Mouse (Mus musculus) embryonic fibroblast, embryonic 13.5 days (primary cell): ENCODE measurements around the gene Alcam. TPM values are rescaled to one million over a fixed set of nuclear protein-coding genes. Genes with fewer than 3 reads are reported as not detected.

Source experiments
- H3K27ac ChIP-seq: 2 replicates; pipeline ENCODE4 v1.5.1; 2012; ENCODE audit warnings: low read length, control low read depth, inconsistent platforms; ENCODE audit not compliant: insufficient read depth
- H3K4me1 ChIP-seq: 2 replicates; pipeline ENCODE4 v1.6.1; 2011; ENCODE audit warnings: low read length; ENCODE audit not compliant: control insufficient read depth, insufficient read depth
- H3K4me3 ChIP-seq: 2 replicates; pipeline ENCODE4 v1.5.1; 2011; ENCODE audit warnings: mild to moderate bottlenecking, control low read depth, low read length; ENCODE audit not compliant: insufficient read depth
- CTCF ChIP-seq: IDR thresholded peaks from 2 replicates; pipeline ENCODE4 v1.5.1; 2011; ENCODE audit warnings: mild to moderate bottlenecking, control low read depth, low read length, moderate library complexity, borderline replicate concordance; ENCODE audit not compliant: insufficient read depth
- POLR2A ChIP-seq: IDR thresholded peaks from 2 replicates; pipeline ENCODE4 v1.6.1; 2011; ENCODE audit warnings: low read depth, mild to moderate bottlenecking, control low read depth, low read length, moderate library complexity
- polyA plus RNA-seq: library from polyadenylated mRNA; stranded (reverse); fragments of >200 nt; gene quantifications from 2 replicates; pipeline ENCODE4 v1.2.4, GENCODE M21; 2011; ENCODE audit warnings: low read depth; ENCODE audit not compliant: missing spikeins, insufficient read length

Alcam gene
- polyA plus RNA-seq, 1 experiment, result 76.1 TPM

DNA sequence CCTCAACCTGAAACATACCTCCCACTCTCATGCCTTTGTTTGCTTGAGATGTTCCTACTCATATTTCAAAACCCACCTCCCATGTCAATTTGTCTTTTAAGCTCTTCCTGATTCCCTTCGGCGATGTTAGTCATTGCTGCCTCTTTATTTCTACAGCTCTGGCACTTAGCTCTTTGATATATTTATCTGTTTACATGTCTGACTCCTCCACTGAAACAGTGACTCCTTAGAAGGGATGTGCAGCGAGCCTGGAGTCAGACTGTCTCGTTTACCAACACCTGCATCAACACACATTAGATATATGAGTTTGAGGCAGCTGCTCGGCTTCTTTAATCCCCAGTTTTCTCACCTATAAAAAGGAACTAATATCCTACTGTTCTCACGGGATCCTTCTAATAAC lies 12.9 kb upstream of the Alcam start:
- Histone ChIP-seq H3K4me3 (no peak overlapping the region), H3K27ac (no peak overlapping the region), H3K4me1 (no peaks in the 10 kb centered on the region; the same call in 1 of the 2 replicates)
- no peak for TF ChIP-seq POLR2A
- no peak for TF ChIP-seq CTCF

DNA sequence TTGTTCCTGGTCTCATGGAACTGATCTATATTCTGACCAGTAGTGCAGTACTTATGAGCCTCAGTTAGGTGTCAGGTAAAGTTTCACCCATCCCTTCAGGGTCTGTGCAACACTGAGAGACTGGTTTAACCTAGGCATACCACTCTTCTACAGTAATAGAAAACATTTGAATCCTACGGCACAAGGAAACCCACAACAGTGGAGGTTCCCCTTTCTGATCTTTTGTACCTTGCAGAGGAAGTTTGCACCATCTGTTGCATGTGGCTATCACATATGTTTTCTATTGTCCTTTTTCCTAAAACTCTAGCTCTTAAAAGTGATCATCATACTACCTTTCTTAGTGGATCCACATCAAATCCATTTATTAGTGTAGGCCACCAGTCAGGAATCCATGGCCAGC lies 10.7 kb upstream of the Alcam start:
- H3K27ac ChIP-seq, result no peak overlapping the region
- H3K4me3 ChIP-seq, result no peak overlapping the region
- no peaks in the 10 kb centered on the region; the same call in 1 of the 2 replicates for H3K4me1 ChIP-seq
- TF ChIP-seq CTCF (no peak), POLR2A (no peak)

DNA sequence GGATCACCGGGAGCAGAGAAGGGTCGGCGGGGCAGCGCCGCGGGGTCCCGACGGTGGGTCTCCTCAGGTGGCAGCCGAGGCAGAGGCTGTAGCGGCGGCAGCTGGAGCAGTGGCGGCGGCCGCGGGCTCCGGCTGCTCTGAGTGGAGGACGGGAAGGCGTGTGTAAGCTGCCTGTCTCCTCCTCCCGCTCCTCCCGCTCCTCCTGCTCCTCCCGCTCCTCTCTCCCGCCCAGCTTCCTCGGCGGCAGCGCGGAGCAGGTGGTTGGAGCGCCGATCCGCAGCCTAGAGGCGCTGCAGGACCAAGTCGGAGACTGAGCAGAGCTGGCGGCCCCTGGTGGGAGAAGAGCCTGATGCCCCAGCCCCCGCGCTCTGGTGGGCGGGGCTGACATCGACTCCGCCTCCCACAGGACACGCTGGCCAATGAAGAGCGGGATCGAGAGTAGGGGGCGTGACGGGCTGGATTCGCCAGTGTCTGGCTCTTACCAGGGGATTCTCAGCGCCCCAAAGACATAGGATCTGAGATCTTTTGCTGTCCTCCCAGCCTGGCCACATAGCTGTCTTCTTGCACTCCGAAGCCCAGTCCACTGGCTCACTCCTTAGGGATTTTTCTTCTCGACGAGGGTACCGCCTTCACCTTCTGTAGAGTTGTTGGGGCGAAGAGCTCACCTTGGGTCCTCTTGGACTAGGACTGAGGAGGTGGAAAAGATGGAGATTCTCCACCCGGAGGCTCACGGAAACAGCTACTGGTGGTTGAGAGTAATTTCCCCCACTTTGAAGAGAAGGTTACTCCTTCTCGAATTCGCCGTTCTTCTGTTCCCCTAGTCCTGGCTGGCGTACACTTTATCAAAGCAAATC lies 785 bp downstream of the Alcam start:
- TF ChIP-seq POLR2A (peak; percentile 84), CTCF (peak; percentile 82)
- Histone ChIP-seq H3K4me1 (no peaks in the 10 kb centered on the region), H3K27ac (peak overlapping the region; percentile 12; the same call in 1 of the 2 replicates), H3K4me3 (peak overlapping the region; percentile 76)

DNA sequence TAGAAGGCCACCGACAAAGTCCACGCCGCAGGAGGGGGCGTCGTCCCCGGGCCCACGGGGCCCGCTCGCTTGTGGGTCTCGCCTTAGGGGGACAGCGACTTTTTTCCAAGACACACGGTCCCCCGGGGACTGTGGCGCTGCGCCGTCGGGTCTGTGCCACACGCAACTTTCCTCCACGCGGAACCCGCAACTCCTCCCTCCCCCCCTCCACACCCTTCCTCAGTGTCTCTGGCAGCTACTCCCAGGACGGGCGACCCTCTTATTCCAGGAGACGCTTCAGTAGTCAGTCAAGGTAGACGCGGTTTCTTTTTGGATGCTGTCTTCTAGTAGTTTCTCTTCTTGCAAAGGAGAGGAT lies 1.4 kb downstream of the Alcam start:
- Histone ChIP-seq H3K27ac (no peak overlapping the region), H3K4me3 (peak overlapping the region; percentile 76), H3K4me1 (no peaks in the 10 kb centered on the region)
- no peak for TF ChIP-seq CTCF
- TF ChIP-seq POLR2A, result no peak

GRCm38 (mm10) chr16:52451786-52452476 lies 1.9 kb downstream of the Alcam start:
- no peak for TF ChIP-seq POLR2A
- Histone ChIP-seq H3K4me3 (peak overlapping the region; percentile 76), H3K4me1 (no peaks in the 10 kb centered on the region), H3K27ac (no peak overlapping the region)

DNA sequence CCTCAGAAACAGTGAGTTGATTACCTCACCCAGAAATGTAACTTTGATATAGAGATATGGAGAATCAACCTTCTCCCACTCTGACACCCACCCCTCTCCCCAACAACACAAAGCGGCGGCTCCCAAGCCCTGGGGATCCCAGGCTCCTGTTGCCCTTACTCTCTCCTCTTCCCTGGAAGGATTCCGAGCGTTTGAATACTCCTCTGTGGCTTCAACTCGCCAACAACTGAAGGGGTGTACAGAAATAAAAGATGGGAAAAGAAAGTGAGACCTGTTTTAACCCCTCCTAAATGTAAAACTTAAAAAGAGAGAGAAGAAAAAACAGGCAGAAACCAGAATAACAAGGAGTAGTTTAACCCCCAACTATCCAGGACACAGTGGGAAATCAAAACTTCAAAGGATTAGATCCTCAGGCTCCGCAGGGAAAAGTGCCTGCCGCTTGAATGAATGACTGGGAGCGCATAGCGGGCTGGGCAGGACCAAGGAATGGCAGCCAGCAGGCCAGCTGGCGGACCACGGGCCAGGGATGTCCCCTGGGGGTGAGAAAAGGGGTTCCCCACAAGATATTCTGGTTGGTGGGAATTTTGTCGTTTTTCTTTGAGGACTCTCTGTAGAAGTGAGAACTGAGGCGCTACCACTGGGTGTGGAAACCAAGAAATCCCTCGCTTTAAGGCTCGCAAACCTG lies 2.6 kb downstream of the Alcam start:
- H3K4me1 ChIP-seq, result no peaks in the 10 kb centered on the region
- H3K4me3 ChIP-seq, result peak overlapping the region; percentile 76
- TF ChIP-seq CTCF (no peak), POLR2A (no peak)
- H3K27ac ChIP-seq, result no peak overlapping the region

DNA sequence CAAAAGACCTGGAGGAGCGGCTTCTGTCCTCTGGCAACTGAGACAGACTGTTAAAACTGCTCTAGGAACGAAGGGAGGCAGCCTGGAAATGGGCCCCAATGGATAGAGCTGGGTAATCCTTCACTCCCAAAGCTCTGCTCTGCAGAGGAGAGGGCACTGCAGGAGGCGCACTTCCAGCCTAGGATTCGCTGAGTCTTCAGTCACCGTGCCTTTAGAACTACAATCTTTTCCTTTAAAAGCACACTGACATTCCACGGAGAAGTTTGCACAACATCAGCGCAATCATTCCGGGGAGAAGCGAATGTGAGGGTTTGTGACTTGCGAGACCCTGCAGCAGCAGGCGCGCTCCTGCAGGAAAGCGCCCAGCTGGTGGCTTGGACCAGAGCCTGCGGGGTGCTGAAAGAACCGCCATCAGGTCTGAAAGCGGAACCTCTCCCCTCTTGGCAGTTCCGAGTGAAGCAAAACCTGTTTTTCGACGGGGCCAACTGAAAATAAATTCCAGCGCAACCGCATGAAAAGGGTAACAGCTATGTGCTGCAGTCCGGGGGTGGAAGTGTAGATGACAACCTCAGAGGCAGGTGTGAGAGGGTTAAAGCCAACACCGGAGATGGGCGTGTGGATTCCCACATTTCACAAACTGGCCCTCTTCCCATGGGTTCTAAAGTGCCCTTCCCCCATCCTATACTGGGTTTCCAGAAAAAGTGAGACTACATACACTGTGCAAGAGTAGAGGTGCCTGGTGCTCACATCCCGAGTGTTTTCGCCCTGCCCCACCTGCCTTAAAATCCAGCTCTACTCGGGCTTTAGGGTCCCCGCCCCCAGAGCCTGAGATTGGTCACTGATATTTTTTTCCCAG lies 3.4 kb downstream of the Alcam start:
- Histone ChIP-seq H3K4me1 (no peaks in the 10 kb centered on the region), H3K27ac (no peak overlapping the region), H3K4me3 (peak overlapping the region; percentile 76)
- TF ChIP-seq CTCF (peak; percentile 46; the same call in 1 of the 2 replicates), POLR2A (no peak)

GRCm38 (mm10) chr16:52449889-52450244 lies 4.0 kb downstream of the Alcam start:
- TF ChIP-seq CTCF, result no peak
- no peak for TF ChIP-seq POLR2A
- Histone ChIP-seq H3K27ac (no peak overlapping the region), H3K4me3 (peak overlapping the region; percentile 76), H3K4me1 (no peaks in the 10 kb centered on the region)

GRCm38 (mm10) chr16:52445984-52446383 lies 7.9 kb downstream of the Alcam start:
- no peak overlapping the region for H3K4me3 ChIP-seq
- no peaks in the 10 kb centered on the region for H3K4me1 ChIP-seq
- H3K27ac ChIP-seq, result no peak overlapping the region
- TF ChIP-seq POLR2A (no peak), CTCF (no peak)
